Mouse (Mus musculus): Measurements from ENCODE around the gene Lhfpl3. TPM values are rescaled to one million over a fixed set of nuclear protein-coding genes. Genes with fewer than 3 reads are reported as not detected.

Lhfpl3 gene
- polyA plus RNA-seq, 1 experiment, result 10.0 TPM

GRCm38 (mm10) chr5:22856480-22856879, 110.6 kb downstream of the Lhfpl3 start:
- TF ChIP-seq CTCF (IDR thresholded peaks at IDR 0.05; ENCODE audit: borderline replicate concordance, extremely low read depth, insufficient read depth, insufficient read length) (no peak), POLR2A (IDR thresholded peaks at IDR 0.05; ENCODE audit: borderline replicate concordance, extremely low read depth, insufficient read depth, insufficient read length, poor library complexity, severe bottlenecking) (no peak)

GRCm38 (mm10) chr5:22861399-22861798, 115.5 kb downstream of the Lhfpl3 start:
- no peak for TF ChIP-seq POLR2A (IDR thresholded peaks at IDR 0.05; ENCODE audit: borderline replicate concordance, extremely low read depth, insufficient read depth, insufficient read length, poor library complexity, severe bottlenecking)
- TF ChIP-seq CTCF (IDR thresholded peaks at IDR 0.05; ENCODE audit: borderline replicate concordance, extremely low read depth, insufficient read depth, insufficient read length), result peak; percentile 38; the same call in 1 of the 2 replicates
- DNase-seq (ENCODE audit: low read depth), result no peak

More at GRCm38 (mm10) chr5:22856480-22856879, 110.6 kb downstream of the Lhfpl3 start:
- DNase-seq (ENCODE audit: low read depth), result no peak

GRCm38 (mm10) chr5:22869031-22869430, 123.2 kb downstream of the Lhfpl3 start:
- peak; percentile 62 for DNase-seq (ENCODE audit: low read depth)
- TF ChIP-seq POLR2A (IDR thresholded peaks at IDR 0.05; ENCODE audit: borderline replicate concordance, extremely low read depth, insufficient read depth, insufficient read length, poor library complexity, severe bottlenecking) (no peak), CTCF (IDR thresholded peaks at IDR 0.05; ENCODE audit: borderline replicate concordance, extremely low read depth, insufficient read depth, insufficient read length) (no peak)

- TF ChIP-seq POLR2A (IDR thresholded peaks at IDR 0.05; ENCODE audit: borderline replicate concordance, extremely low read depth, insufficient read depth, insufficient read length, poor library complexity, severe bottlenecking), result no peak
- no peak for TF ChIP-seq CTCF (IDR thresholded peaks at IDR 0.05; ENCODE audit: borderline replicate concordance, extremely low read depth, insufficient read depth, insufficient read length)
- peak; percentile 66 for DNase-seq (ENCODE audit: low read depth)
These were observed 126.6 kb downstream of the Lhfpl3 start for GRCm38 (mm10) chr5:22872417-22872816.

GRCm38 (mm10) chr5:22888345-22888744, 142.5 kb downstream of the Lhfpl3 start:
- TF ChIP-seq POLR2A (IDR thresholded peaks at IDR 0.05; ENCODE audit: borderline replicate concordance, extremely low read depth, insufficient read depth, insufficient read length, poor library complexity, severe bottlenecking) (no peak), CTCF (IDR thresholded peaks at IDR 0.05; ENCODE audit: borderline replicate concordance, extremely low read depth, insufficient read depth, insufficient read length) (no peak)
- peak; percentile 77 for DNase-seq (ENCODE audit: low read depth)

- TF ChIP-seq CTCF (IDR thresholded peaks at IDR 0.05; ENCODE audit: borderline replicate concordance, extremely low read depth, insufficient read depth, insufficient read length) (no peak), POLR2A (IDR thresholded peaks at IDR 0.05; ENCODE audit: borderline replicate concordance, extremely low read depth, insufficient read depth, insufficient read length, poor library complexity, severe bottlenecking) (no peak)
- peak; percentile 31 for DNase-seq (ENCODE audit: low read depth)
These were observed 143.6 kb downstream of the Lhfpl3 start for GRCm38 (mm10) chr5:22889481-22889880.

GRCm38 (mm10) chr5:22897228-22897627, 151.4 kb downstream of the Lhfpl3 start:
- TF ChIP-seq CTCF (IDR thresholded peaks at IDR 0.05; ENCODE audit: borderline replicate concordance, extremely low read depth, insufficient read depth, insufficient read length) (no peak), POLR2A (IDR thresholded peaks at IDR 0.05; ENCODE audit: borderline replicate concordance, extremely low read depth, insufficient read depth, insufficient read length, poor library complexity, severe bottlenecking) (no peak)
- DNase-seq (ENCODE audit: low read depth), result no peak

GRCm38 (mm10) chr5:22897656-22898289, 151.9 kb downstream of the Lhfpl3 start:
- no peak for TF ChIP-seq POLR2A (IDR thresholded peaks at IDR 0.05; ENCODE audit: borderline replicate concordance, extremely low read depth, insufficient read depth, insufficient read length, poor library complexity, severe bottlenecking)
- no peak for TF ChIP-seq CTCF (IDR thresholded peaks at IDR 0.05; ENCODE audit: borderline replicate concordance, extremely low read depth, insufficient read depth, insufficient read length)
- DNase-seq (ENCODE audit: low read depth), result peak; percentile 82

GRCm38 (mm10) chr5:22898593-22898992, 152.7 kb downstream of the Lhfpl3 start:
- TF ChIP-seq CTCF (IDR thresholded peaks at IDR 0.05; ENCODE audit: borderline replicate concordance, extremely low read depth, insufficient read depth, insufficient read length) (no peak), POLR2A (IDR thresholded peaks at IDR 0.05; ENCODE audit: borderline replicate concordance, extremely low read depth, insufficient read depth, insufficient read length, poor library complexity, severe bottlenecking) (no peak)
- no peak for DNase-seq (ENCODE audit: low read depth)

GRCm38 (mm10) chr5:22899913-22900312, 154.1 kb downstream of the Lhfpl3 start:
- DNase-seq (ENCODE audit: low read depth), result no peak
- no peak for TF ChIP-seq POLR2A (IDR thresholded peaks at IDR 0.05; ENCODE audit: borderline replicate concordance, extremely low read depth, insufficient read depth, insufficient read length, poor library complexity, severe bottlenecking)
- TF ChIP-seq CTCF (IDR thresholded peaks at IDR 0.05; ENCODE audit: borderline replicate concordance, extremely low read depth, insufficient read depth, insufficient read length), result no peak

- TF ChIP-seq POLR2A (IDR thresholded peaks at IDR 0.05; ENCODE audit: borderline replicate concordance, extremely low read depth, insufficient read depth, insufficient read length, poor library complexity, severe bottlenecking) (no peak), CTCF (IDR thresholded peaks at IDR 0.05; ENCODE audit: borderline replicate concordance, extremely low read depth, insufficient read depth, insufficient read length) (no peak)
- no peak for DNase-seq (ENCODE audit: low read depth)
These were observed 171.3 kb downstream of the Lhfpl3 start for GRCm38 (mm10) chr5:22917197-22917596.

- TF ChIP-seq CTCF (IDR thresholded peaks at IDR 0.05; ENCODE audit: borderline replicate concordance, extremely low read depth, insufficient read depth, insufficient read length) (no peak), POLR2A (IDR thresholded peaks at IDR 0.05; ENCODE audit: borderline replicate concordance, extremely low read depth, insufficient read depth, insufficient read length, poor library complexity, severe bottlenecking) (no peak)
- DNase-seq (ENCODE audit: low read depth), result peak; percentile 56
These were observed 180.3 kb downstream of the Lhfpl3 start for GRCm38 (mm10) chr5:22926171-22926570.

Measured in brain, embryonic 14.5 days (tissue).